Mouse (Mus musculus): ENCODE data around the gene Dcun1d4.
"Not testable (repeated sequence)": the region's sequence is repeated elsewhere in the genome, so short reads cannot be mapped to it uniquely, and the experiment has no call there.

Gene Dcun1d4

GRCm38 (mm10) chr5:73544111-73544753 lies 63.4 kb downstream of the Dcun1d4 start:
- DNase-seq (ENCODE audit: extremely low read depth, low read depth, low spot score) = no peak

- no peak for DNase-seq (ENCODE audit: extremely low read depth, low read depth, low spot score)
These were observed 64.8 kb downstream of the Dcun1d4 start for GRCm38 (mm10) chr5:73545641-73546040.

- DNase-seq (ENCODE audit: extremely low read depth, low read depth, low spot score) = no peak
These were observed 66.5 kb downstream of the Dcun1d4 start for GRCm38 (mm10) chr5:73547252-73547651.

GRCm38 (mm10) chr5:73548237-73548636 lies 67.4 kb downstream of the Dcun1d4 start:
- no peak for DNase-seq (ENCODE audit: extremely low read depth, low read depth, low spot score)

- DNase-seq (ENCODE audit: extremely low read depth, low read depth, low spot score) = no peak
These were observed 68.0 kb downstream of the Dcun1d4 start for GRCm38 (mm10) chr5:73548838-73549237.

- DNase-seq (ENCODE audit: extremely low read depth, low read depth, low spot score) = no peak
These were observed 71.0 kb downstream of the Dcun1d4 start for GRCm38 (mm10) chr5:73551836-73552235.

GRCm38 (mm10) chr5:73553903-73554302 lies 73.1 kb downstream of the Dcun1d4 start:
- DNase-seq (ENCODE audit: extremely low read depth, low read depth, low spot score) = no peak

GRCm38 (mm10) chr5:73555096-73555852 lies 74.5 kb downstream of the Dcun1d4 start:
- no peak for DNase-seq (ENCODE audit: extremely low read depth, low read depth, low spot score)

- no peak for DNase-seq (ENCODE audit: extremely low read depth, low read depth, low spot score)
These were observed 76.1 kb downstream of the Dcun1d4 start for GRCm38 (mm10) chr5:73556733-73557425.

GRCm38 (mm10) chr5:73558756-73559155 lies 78.0 kb downstream of the Dcun1d4 start:
- no peak for DNase-seq (ENCODE audit: extremely low read depth, low read depth, low spot score)

- no peak for DNase-seq (ENCODE audit: extremely low read depth, low read depth, low spot score)
These were observed 83.2 kb downstream of the Dcun1d4 start for GRCm38 (mm10) chr5:73564038-73564437.

GRCm38 (mm10) chr5:73566119-73566518 lies 85.3 kb downstream of the Dcun1d4 start:
- DNase-seq (ENCODE audit: extremely low read depth, low read depth, low spot score) = peak; percentile 74

- no peak for DNase-seq (ENCODE audit: extremely low read depth, low read depth, low spot score)
These were observed 86.1 kb downstream of the Dcun1d4 start for GRCm38 (mm10) chr5:73566892-73567291.

GRCm38 (mm10) chr5:73569181-73569580 lies 88.4 kb downstream of the Dcun1d4 start:
- DNase-seq (ENCODE audit: extremely low read depth, low read depth, low spot score) = no peak

- DNase-seq (ENCODE audit: extremely low read depth, low read depth, low spot score) = no peak
These were observed 90.8 kb downstream of the Dcun1d4 start for GRCm38 (mm10) chr5:73571395-73572156.

GRCm38 (mm10) chr5:73572846-73573245 lies 92.0 kb downstream of the Dcun1d4 start:
- no peak for DNase-seq (ENCODE audit: extremely low read depth, low read depth, low spot score)

GRCm38 (mm10) chr5:73573789-73574188 lies 93.0 kb downstream of the Dcun1d4 start:
- DNase-seq (ENCODE audit: extremely low read depth, low read depth, low spot score) = no peak

GRCm38 (mm10) chr5:73574616-73575015 lies 93.8 kb downstream of the Dcun1d4 start:
- no peak for DNase-seq (ENCODE audit: extremely low read depth, low read depth, low spot score)

- DNase-seq (ENCODE audit: extremely low read depth, low read depth, low spot score) = no peak
These were observed 95.9 kb downstream of the Dcun1d4 start for GRCm38 (mm10) chr5:73576708-73577107.

- DNase-seq (ENCODE audit: extremely low read depth, low read depth, low spot score) = no peak
These were observed 97.3 kb downstream of the Dcun1d4 start for GRCm38 (mm10) chr5:73578131-73578530.

- DNase-seq (ENCODE audit: extremely low read depth, low read depth, low spot score) = not testable (repeated sequence)
These were observed 103.2 kb downstream of the Dcun1d4 start for GRCm38 (mm10) chr5:73584011-73584410.

All from fat pad, adult 2 months (tissue).